Mouse (Mus musculus) kidney, postnatal 10 days (tissue): ENCODE data around the gene Plekhh2.

Experiments used
- DNase-seq: peaks from one replicate; pipeline ENCODE4 v3.0.0; 2021; ENCODE audit warnings: mixed read lengths

Plekhh2 gene

DNA sequence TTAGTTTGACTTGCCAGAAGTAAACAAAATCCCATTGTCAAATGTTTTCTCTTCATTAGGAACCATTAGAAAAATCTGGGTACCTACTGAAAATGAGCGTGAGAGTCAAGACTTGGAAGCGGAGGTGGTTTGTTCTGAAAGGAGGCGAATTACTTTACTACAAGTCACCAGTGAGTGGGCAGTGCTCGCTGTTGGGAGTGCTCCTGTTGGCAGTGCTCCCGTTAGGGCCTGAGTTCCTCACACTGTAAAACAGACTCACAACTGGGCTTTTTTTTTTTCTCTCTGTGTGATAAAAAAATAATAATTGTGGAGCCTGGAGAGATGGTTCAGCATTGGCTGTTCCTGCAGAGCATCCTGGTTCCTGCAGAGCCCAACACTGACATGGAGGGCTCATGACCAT, 63.4 kb downstream of the Plekhh2 start:
- DNase-seq = no peak

GRCm38 (mm10) chr17:84576621-84577293, 65.1 kb downstream of the Plekhh2 start:
- DNase-seq = no peak

DNA sequence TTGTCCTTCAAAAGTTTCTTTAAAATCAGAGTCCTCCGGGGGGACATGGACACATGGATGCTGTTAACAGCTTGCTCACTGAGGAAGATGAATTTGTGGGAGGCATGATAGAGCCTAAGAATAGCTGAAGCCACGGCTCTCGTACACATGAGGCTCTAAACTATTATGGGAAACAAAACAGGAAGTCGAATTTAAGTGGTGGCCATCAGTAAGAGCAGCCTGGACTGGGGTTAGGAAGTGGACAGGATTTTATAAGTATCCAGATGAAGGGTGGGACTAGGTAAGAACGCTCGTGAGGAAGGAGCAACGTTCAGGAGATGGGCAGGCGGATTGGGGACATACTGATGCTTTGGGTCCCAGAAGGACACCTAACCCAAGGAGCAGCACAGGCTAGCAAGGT, 67.6 kb downstream of the Plekhh2 start:
- no peak for DNase-seq

DNA sequence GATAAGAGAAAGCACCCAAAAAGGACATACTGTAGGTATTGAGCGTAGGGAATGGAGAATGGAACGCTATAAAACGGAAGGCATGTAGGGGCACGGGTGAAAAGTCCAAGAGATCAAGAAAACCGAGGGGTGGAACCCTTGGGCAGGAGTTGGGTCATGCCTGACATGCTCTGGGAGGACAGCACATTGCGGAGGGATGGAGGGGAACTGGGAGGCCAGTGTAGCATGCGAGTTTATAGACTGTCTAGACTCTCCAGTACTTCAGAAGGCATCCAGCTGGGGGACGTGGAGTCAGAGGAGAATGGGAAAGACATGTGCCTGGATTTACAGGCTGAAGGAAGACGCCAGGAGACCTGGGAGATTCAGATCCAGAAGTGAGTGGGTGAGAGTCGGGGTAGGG, 68.1 kb downstream of the Plekhh2 start:
- no peak for DNase-seq

DNA sequence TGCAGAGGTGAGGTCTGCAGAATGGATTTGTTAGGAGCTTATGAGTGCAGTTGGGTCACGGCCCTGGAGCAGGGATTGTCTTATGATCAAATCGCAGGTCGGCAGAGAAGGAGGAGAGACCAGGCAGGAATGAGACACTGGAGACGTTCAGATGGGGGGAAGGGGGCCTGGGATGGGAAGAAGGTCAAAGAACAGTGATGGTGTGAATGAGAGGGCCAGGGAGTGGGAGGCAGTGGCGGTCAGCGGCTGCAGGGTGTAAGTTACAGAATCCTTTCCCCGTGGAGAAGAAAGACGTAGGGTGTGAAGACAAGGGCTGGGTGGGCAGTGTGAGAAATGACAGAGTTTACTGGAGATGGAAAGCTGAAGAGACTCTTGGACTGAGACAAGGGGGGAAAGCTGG, 69.1 kb downstream of the Plekhh2 start:
- no peak for DNase-seq

GRCm38 (mm10) chr17:84581740-84582414, 70.2 kb downstream of the Plekhh2 start:
- no peak for DNase-seq

DNA sequence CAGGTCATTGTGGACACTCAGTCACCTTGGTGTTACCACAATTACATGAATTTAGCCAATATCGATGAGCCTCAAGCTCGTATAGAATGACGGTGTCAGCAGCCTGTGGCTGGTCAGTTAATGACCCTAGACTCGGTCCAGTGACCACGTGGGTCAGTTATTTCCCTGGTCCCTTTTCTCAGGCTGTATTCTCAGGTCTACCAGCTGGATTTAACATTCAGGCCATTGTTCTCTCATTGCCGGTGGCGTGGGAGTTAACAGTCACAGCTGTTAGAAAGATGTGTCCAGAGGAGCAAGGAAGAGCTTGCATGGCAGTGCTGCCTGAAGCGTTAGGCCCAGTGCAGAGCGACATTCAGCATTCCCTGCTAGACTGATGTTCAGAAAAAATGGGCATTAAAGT, 72.4 kb downstream of the Plekhh2 start:
- no peak for DNase-seq

DNA sequence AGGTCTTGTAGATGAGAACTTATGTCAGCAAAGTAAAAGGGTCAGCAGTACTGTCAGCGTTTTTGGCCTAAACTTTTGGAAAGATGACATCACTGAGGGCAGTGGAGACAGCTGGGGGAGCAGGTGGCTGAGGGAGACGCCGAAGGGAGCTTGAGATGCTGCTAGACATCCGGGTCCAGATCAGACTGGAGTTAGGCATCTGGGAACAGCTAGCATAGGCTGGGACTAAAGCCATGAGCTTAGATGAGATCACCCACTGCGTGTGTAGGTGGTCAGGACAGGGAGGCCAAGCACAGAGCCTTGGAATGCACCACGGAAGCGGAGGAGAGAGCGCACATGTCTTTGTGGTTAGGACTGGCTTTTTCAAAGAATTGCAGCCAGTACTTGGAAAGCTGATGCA, 73.4 kb downstream of the Plekhh2 start:
- no peak for DNase-seq

- no peak for DNase-seq
These were observed 78.4 kb downstream of the Plekhh2 start for GRCm38 (mm10) chr17:84590065-84590464.

DNA sequence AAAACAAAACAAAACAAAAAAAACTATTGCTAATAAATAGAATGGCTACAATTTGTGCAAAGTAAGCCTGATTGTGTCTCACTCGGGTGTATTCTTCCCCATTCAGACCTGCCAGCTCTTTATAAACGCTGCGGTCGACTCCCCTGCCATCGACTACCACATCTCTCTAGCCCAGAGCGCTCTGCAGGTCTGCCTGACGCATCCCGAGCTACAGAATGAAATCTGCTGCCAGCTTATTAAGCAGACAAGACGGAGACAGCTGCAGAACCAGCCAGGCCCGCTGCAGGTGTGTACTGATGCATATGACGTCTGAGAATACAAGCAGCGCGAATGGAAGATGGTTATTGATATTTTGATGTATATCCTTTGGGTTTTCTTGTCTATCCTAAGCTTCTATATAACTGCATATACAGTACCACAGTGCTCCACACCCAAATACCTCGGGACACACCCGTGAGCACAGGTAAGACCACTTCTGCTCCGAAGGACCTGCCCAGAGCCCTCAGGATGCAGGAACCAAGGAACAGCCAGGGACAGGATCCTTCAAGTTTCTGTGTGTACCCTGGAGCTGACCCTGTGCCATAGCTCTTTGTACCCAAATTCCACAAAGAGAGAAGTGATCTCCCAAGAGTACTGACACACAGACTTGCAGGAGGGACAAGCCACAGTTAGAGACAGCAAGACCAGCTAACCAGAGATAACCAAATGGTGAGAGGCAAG, 79.9 kb downstream of the Plekhh2 start:
- DNase-seq = no peak

DNA sequence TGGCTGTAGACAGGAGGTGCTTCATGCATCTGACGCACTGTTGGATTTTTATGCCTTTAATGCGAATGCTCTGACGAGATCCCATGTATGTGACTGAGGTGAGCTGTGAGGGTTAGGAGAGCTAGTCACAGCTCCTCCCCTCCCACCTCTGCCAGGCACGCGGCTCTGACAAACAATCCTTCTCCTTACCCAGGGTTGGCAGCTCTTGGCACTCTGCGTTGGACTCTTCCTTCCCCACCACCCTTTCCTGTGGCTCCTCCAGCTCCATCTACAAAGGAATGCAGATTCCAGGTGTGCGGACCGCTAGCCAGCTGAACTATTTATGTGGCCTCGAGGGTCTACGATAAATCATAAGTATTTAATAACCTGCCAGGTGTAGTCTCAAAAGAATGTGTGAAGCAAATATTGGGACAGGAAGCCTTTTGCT, 84.3 kb downstream of the Plekhh2 start:
- DNase-seq = no peak

GRCm38 (mm10) chr17:84596501-84596900, 84.8 kb downstream of the Plekhh2 start:
- no peak for DNase-seq

GRCm38 (mm10) chr17:84597859-84598258, 86.2 kb downstream of the Plekhh2 start:
- no peak for DNase-seq

DNA sequence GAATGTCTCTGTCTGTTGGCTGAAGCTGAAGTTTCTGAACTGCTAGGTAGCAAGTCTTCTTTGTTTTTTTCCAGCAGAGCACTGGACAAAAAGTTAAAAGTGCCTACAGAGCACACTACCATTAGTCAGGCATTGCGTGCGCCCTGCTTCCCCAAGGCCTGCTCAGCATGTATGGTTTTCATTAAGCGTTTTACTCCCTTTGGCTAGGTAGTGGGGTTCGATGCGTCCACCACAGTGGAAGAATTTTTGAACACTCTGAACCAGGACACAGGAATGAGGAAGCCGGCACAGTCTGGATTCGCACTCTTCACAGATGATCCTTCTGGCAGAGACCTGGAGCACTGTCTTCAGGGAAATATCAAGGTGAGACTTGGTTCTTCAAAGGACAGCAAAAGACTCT, 87.2 kb downstream of the Plekhh2 start:
- DNase-seq = no peak

GRCm38 (mm10) chr17:84600051-84600983, 88.6 kb downstream of the Plekhh2 start:
- no peak for DNase-seq

DNA sequence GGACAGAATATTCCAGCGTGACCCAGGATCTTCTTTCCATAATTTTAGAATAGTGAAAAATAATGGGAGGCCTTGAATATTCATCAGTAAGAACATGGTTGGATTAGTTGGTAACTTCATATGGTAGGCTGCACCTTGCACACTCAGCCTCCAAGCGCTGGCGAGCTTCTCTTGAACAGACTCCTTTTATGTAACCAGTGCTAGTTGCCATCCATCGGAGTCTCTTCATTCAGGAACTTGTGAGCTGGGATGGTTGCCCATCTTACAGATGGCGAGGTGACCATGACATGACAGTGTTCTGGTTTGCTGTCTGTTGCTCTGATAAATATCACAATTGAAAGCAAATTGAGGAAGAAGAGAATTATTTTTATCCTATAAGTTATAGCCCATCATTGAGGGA, 90.1 kb downstream of the Plekhh2 start:
- DNase-seq = no peak

- peak; percentile 40 for DNase-seq
These were observed 91.5 kb downstream of the Plekhh2 start for GRCm38 (mm10) chr17:84603202-84603627.

DNA sequence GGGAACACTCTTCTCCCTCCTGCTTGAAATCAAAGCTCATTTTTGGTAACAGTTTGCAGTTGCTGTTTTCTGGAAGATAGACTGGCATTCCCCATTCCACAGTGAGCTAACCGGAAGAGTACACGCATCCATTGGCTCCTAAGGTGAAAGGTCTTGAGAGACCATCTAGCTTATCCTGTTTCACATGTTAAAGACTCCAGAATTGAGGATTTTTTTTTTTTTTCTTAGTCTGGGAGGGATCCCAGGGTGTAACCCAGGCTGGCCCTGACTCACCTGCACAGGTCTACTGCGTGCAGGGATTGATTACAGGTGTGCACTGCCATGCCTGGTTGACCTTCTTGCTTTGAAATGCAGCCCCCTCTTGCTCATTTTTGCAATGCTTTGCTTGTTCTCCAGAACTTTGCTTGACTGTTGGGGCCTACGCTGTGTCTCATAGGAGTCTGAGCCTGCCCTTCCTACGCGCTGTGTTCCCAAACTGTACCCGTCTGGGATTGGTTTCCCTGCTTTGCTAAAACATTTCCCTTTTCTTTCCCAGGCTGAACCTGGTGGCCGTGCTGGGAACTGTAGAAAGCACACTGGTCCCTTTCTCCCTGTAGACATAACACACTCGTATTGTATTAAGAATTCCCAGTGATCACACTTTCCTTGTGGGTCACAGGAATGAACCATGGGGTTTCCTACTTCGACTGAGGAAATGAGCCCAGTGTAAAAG, 92.2 kb downstream of the Plekhh2 start:
- DNase-seq = no peak

- no peak for DNase-seq
These were observed 95.3 kb downstream of the Plekhh2 start for GRCm38 (mm10) chr17:84606976-84607375.

DNA sequence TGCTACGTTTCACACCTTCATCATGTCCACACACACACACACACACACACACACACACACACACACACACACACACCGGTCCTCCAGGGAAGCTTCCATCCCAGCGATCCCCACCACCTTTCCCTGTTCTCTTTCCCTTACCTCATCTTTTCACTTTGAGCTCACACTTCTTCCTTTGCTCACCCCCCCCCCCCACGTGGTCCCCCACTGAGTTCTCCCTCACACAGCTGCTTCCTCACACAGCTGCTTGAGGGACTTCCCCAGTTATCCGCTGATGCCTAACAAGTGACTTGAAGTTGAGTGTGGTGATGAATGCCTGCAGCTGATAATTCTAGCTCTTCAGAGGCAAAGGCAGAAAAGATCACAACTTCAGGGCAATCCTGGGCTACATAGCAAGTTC, 95.9 kb downstream of the Plekhh2 start:
- no peak for DNase-seq

DNA sequence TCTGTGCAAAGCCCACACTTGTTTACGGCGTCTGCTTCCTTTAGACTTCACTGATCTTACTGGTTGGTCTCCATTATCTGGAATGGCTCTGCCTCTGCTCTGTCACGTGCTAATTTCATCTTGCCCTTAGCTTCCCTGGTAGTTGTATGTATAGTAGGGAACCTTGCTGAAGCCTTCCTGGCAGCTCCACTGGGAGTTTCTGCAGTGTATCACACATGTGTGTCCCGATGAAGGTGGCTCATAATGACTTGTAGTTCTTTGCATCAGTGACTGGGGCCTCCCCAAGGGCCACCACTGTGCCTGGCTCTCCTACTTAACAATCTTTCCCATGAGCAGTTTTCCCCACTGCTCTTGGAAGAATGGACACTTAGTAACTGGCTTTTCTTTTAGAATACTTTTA, 96.9 kb downstream of the Plekhh2 start:
- DNase-seq = no peak

GRCm38 (mm10) chr17:84611500-84611899, 99.8 kb downstream of the Plekhh2 start:
- DNase-seq = peak; percentile 75
